Mouse (Mus musculus) megakaryocyte-erythroid progenitor cell, adult 5-6 weeks (primary cell): ENCODE measurements around the gene Epb41l3. TPM values are rescaled to one million over a fixed set of nuclear protein-coding genes. Genes with fewer than 3 reads are reported as not detected.
"Not testable (repeated sequence)": the region's sequence is repeated elsewhere in the genome, so short reads cannot be mapped to it uniquely, and the experiment has no call there.

Experiments
- ATAC-seq: replicated peaks from 2 replicates; pipeline ENCODE4 v1.8.0; 2016; ENCODE audit warnings: mild to moderate bottlenecking, inconsistent platforms; ENCODE audit not compliant: severe bottlenecking, poor library complexity, low FRiP score, low TSS enrichment
- total RNA-seq, 2 experiments: library from RNA; stranded (forward) in 1 of 2; stranded (reverse) in 1 of 2; fragments of 200-1000, 215-1000 nt in 1 of 2; fragments of >200 nt in 1 of 2; fragmentation: Nextera tagmentation in 1 of 2; gene quantifications; 2 replicates each; pipeline ENCODE4 v1.2.3; 2014 to 2017

The Epb41l3 gene
- total RNA-seq, 2 experiments from 2014 or later = 0.28 TPM; not detected in 1

- no peak for ATAC-seq
These were observed 29.7 kb downstream of the Epb41l3 start for GRCm38 (mm10) chr17:69105035-69105798.

GRCm38 (mm10) chr17:69105799-69106401, 30.4 kb downstream of the Epb41l3 start:
- ATAC-seq = no peak

DNA sequence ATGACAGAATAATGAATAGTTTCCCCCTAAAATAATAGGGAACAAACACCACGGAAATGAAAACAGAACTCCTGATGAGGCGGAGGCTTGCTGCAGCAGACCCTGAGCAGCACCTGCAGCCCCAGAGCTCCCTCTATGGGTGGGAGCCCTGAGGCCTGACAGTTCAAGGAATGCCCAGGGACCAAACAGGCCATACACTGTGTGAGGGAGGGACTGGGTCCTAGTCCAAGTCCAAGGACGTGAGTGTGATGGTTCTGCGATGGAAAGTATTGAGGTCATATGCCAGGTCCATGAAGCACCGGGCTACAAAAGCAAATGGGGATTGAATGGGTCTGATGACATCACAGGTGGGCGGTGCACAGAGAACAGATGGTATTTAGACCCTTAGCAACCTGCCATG, 33.7 kb downstream of the Epb41l3 start:
- ATAC-seq = no peak

DNA sequence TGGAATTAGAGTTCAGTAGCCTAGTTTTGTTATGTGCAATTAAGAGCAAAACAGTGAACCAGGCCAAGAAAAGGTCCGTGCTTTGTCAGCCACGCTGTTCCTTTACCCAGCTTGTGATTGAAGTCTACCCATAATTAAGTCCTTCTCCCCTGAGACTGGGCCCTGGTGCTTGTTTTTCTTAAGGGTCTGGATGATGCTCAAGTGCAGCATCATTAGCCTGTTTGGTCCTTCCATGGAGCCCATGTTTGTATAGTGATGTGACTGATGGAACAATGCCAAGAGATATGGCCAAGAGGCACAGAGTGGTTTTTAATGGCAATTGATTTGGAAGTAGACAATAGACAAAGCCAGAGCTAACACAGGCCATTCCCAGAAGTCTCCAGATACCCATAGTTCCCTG, 36.7 kb downstream of the Epb41l3 start:
- no peak for ATAC-seq

- no peak for ATAC-seq
These were observed 43.7 kb downstream of the Epb41l3 start for GRCm38 (mm10) chr17:69119183-69119582.

GRCm38 (mm10) chr17:69120533-69121358, 45.3 kb downstream of the Epb41l3 start:
- no peak for ATAC-seq

DNA sequence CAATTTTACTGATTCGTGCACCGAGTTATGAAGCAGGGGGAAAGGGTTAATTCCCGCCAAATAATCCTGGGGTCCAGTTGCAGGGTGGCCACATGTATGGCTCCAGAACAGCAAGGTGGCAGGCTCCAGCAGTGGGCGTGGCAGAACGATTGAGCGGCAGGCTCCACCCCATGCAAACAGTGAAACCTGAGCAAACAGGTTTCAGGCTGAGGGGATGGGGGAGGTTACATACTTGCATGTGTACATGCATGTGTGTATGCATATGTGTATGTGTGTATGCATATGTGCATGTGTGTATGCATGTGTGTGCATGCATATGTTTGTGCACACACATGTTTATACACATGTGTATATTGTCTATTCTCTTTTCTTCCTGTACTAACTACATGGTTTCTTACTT, 46.9 kb downstream of the Epb41l3 start:
- ATAC-seq = not testable (repeated sequence)

DNA sequence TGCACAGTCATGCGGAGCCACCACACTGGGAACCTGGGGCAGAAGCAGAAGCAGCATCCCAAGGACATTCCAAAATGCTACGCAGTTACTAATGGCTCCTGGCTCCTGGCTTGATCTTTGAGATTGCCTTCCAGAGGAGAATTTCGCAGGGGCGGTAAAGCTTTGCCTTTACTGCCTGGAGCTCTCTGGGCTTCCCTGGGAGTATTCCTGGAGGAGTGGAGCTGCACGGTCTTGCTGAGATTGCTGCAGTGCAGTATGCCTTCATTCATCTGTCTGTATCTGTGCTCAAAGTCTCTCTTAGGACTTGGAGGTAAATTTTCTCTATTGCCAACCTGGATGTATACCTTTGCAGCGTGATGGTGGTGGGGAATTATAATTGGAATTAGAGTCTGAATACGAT, 52.0 kb downstream of the Epb41l3 start:
- no peak for ATAC-seq

GRCm38 (mm10) chr17:69127981-69128380, 52.5 kb downstream of the Epb41l3 start:
- ATAC-seq = no peak

DNA sequence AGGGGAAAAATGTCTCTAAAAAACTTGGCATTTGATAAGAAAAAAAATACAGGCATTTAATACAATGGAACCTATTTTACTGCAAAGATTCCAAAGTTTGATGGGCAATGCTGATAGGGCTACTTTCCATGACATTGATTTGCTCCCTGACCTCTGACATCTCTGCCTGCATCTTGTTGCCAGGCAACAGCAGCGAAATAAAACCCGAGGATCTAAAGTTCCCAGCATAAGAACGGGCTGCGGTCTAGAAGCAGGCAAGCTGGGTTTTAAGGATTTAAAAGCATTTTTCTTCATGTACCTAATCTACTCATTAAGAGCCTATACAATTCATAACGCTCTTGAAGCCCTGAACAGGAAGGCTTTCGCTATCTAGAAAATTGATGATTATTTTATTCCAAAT, 54.0 kb downstream of the Epb41l3 start:
- no peak for ATAC-seq

GRCm38 (mm10) chr17:69143017-69143416, 67.5 kb downstream of the Epb41l3 start:
- no peak for ATAC-seq

GRCm38 (mm10) chr17:69150826-69151225, 75.3 kb downstream of the Epb41l3 start:
- ATAC-seq = no peak

DNA sequence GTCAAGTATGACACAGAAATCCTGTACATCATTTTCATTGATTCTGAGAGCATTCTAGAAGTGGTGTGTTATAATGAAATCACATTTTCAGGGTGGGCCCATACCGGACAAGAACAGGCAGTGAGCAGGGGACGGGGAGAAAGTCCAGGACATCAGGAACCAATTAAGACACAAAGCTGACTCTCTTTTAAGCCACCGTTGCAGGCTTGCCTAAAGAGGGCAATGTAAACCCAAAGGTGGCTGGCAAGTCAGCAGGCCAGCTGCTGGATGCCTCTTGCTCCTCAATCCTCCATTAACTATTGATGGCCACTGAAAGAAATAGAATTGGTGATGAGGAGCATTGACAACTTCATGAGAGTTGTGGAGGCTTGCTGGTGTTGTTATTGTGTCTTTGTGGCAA, 75.8 kb downstream of the Epb41l3 start:
- no peak for ATAC-seq

DNA sequence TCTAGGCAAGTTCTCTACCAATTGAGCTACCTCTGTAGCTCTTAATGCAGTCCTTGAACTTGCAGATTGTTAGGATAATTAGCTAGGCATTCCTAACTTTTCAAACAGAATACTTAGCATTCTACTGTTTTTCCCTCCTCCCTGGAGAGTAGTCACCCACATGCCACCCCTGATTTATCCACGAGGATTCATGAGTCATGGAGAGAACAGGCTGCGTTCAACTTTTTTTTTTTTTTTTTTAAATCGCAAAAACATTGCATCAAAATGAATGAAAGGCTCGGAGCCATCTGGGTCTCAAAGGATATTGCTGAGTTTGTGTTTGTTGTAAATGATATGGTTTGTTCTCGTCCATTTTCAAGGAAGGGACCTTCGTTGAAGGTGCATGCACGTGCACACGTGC, 79.6 kb downstream of the Epb41l3 start:
- ATAC-seq = no peak

GRCm38 (mm10) chr17:69156522-69157100, 81.1 kb downstream of the Epb41l3 start:
- no peak for ATAC-seq

DNA sequence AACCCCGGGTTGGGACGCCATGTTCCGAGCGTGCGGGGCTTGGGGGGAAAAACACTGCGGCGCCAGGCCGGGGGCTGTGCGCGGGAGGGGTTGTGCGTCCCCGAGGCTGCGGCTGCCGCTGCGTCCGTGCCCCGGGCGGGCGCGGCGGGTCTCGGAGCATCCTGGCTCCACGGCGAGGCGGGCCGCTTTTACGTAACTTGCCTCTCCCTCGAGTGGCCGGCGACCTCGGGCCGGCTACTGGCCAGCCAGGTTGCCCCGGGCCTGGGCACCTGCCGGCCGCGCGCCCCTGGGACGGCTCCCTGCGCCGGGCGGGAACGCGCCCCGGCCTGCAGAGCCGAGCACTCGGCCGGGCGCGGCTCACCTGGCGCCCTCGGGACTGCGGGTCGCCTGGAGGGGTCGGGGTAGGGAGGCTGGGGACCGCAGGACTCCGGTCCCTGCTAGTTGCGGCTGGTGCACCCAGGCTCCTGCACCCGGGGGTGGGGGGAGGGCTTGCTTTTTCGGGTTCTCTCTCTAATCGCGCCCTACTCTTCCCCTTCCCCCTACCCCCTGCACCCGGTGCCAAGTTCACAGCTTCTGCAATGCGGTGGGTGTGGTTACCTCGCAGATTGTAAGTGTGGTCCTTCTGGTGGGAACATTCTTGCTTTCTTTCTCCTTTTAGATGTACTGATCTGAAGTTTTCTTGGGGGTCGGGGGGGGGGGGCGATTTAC, 81.8 kb downstream of the Epb41l3 start:
- no peak for ATAC-seq

DNA sequence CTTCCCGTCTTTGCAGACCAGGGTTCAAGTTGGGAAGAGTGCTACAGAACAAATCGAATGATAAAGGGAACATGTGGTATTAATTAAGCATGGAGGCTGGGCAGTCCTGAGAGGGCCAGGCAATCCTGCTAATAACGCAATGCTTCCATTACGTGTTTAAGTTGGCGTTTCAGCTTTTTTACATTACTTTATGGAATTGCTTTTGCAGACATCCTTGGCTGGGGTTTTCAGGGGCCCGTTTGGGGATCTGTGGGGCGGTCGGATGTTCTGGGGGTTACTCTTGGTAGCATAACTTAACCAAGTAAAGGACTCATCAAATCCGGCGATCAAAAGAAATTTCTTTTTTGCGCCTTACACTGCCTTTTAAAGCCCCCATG, 82.3 kb downstream of the Epb41l3 start:
- no peak for ATAC-seq

GRCm38 (mm10) chr17:69158690-69159089, 83.2 kb downstream of the Epb41l3 start:
- no peak for ATAC-seq

DNA sequence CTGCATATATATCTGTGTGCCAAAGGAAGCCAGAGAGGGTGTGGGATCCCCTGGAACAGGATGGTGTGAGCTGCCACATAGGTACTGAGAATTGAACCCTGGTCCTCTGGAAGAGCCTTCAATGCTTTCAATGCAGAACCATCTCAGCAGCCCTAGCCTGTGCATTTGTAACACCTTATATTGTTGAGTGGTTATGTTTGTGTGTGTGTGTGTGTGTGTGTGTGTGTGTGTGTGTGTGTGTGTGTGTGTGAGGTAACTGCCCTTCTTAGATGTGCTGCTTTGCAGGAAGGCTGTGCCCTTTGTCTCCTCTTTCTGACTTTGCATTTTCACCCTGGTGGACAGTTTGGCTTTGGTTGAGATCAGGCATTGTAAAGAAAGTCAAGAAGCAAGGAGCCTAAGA, 87.2 kb downstream of the Epb41l3 start:
- ATAC-seq = no peak
